Mouse (Mus musculus) kidney, embryonic 16.5 days (tissue): Measurements from ENCODE around the gene Lrrc51. TPM values are rescaled to one million over a fixed set of nuclear protein-coding genes. Genes with fewer than 3 reads are reported as not detected.
"Not testable (repeated sequence)": the region's sequence is repeated elsewhere in the genome, so short reads cannot be mapped to it uniquely, and the experiment has no call there.

Experiments
- ATAC-seq: fragments of 200-750 bp; cut with Nextera tagmentation; 2 replicates; pipeline ENCODE4 v1.8.0; 2017; ENCODE audit warnings: moderate TSS enrichment; ENCODE audit not compliant: low FRiP score, low TSS enrichment
- H3K27ac ChIP-seq: fragments of 300-500 bp; sonication (generic); 2 replicates; pipeline ENCODE4 v1.5.1; 2014; ENCODE audit warnings: low read length
- H3K27me3 ChIP-seq: fragments of 300-500 bp; sonication (generic); 2 replicates; pipeline ENCODE4 v1.6.1; 2014; ENCODE audit warnings: low read length, control low read depth, mixed read lengths; ENCODE audit not compliant: insufficient read depth
- H3K36me3 ChIP-seq: fragments of 300-500 bp; sonication (generic); 2 replicates; pipeline ENCODE4 v1.6.1; 2014; ENCODE audit warnings: low read length, control low read depth, mixed read lengths; ENCODE audit not compliant: insufficient read depth
- H3K4me1 ChIP-seq: fragments of 300-500 bp; sonication (generic); 2 replicates; pipeline ENCODE4 v1.6.1; 2014; ENCODE audit warnings: low read length, control low read depth, mixed read lengths; ENCODE audit not compliant: insufficient read depth
- H3K4me2 ChIP-seq: fragments of 300-500 bp; sonication (generic); replicated peaks from 2 replicates; pipeline ENCODE4 v1.6.1; 2014; ENCODE audit warnings: low read depth, low read length
- H3K4me3 ChIP-seq: fragments of 300-500 bp; sonication (generic); 2 replicates; pipeline ENCODE4 v1.5.1; 2014; ENCODE audit warnings: mild to moderate bottlenecking, low read length
- H3K9ac ChIP-seq: fragments of 300-500 bp; sonication (generic); replicated peaks from 2 replicates; pipeline ENCODE4 v1.6.1; 2014; ENCODE audit warnings: low read length
- H3K9me3 ChIP-seq: fragments of 300-500 bp; sonication (generic); 2 replicates; pipeline ENCODE4 v1.6.1; 2016; ENCODE audit warnings: low read length, control low read depth
- WGBS: fragments of 180-500 bp; shearing (Covaris S2); extraction: QIAGEN DNeasy Blood & Tissue Kit; methylation state at CpG from one replicate; pipeline ENCODE4 v1.1.7; 2014; 5-methylcytosine and 5-hydroxymethylcytosine counted together
- polyA plus RNA-seq: library from polyadenylated mRNA; unstranded; fragments of >200 nt; fragmentation: Nextera tagmentation; extraction: Ambion mirVana; gene quantifications from 2 replicates; pipeline ENCODE4 v1.2.1, GENCODE M21; 2015

The Lrrc51 gene
- polyA plus RNA-seq, 1 experiment from 2014 or later = 13.9 TPM

- no peak for ATAC-seq
- Histone ChIP-seq H3K9ac (no peak overlapping the region), H3K27ac (no peak overlapping the region), H3K4me2 (no peak overlapping the region), H3K4me1 (0 out of 2 replicates have a peak, but pooled peaks cover 6% of the 10 kb centered on the region), H3K9me3 (no peaks in the 10 kb centered on the region), H3K27me3 (no peaks in the 10 kb centered on the region), H3K36me3 (no peaks in the 10 kb centered on the region), H3K4me3 (no peak overlapping the region)
- 80% methylated on average over 3 of the region's 3 CpGs for WGBS
These were observed 5.6 kb downstream of the Lrrc51 start for GRCm38 (mm10) chr7:101928093-101928492.

GRCm38 (mm10) chr7:101925892-101926291 is 7.8 kb downstream of the Lrrc51 start:
- H3K9ac ChIP-seq, H3K27ac ChIP-seq, H3K9me3 ChIP-seq: not testable (repeated sequence)

GRCm38 (mm10) chr7:101918071-101918470 is 15.6 kb downstream of the Lrrc51 start:
- no peaks in the 10 kb centered on the region for H3K4me1 ChIP-seq
- H3K36me3 ChIP-seq = peaks cover 24% of the 10 kb centered on the region
- H3K9me3 ChIP-seq = no peaks in the 10 kb centered on the region
- no peaks in the 10 kb centered on the region for H3K27me3 ChIP-seq
- no peak overlapping the region for H3K4me3 ChIP-seq
- peak; percentile 87 for ATAC-seq
- no peak overlapping the region for H3K27ac ChIP-seq
- WGBS = 30% methylated on average over 1 of the region's 1 CpGs
- H3K9ac ChIP-seq = no peak overlapping the region
- no peak overlapping the region for H3K4me2 ChIP-seq

More at GRCm38 (mm10) chr7:101925892-101926291, 7.8 kb downstream of the Lrrc51 start:
- H3K36me3 ChIP-seq, H3K4me2 ChIP-seq, H3K4me1 ChIP-seq, H3K27me3 ChIP-seq, H3K4me3 ChIP-seq, ATAC-seq: not testable (repeated sequence)

- WGBS = 69% methylated on average over 3 of the region's 3 CpGs
- no peaks in the 10 kb centered on the region for H3K27me3 ChIP-seq
- H3K9ac ChIP-seq = no peak overlapping the region
- peaks cover 10% of the 10 kb centered on the region; the same call in 1 of the 2 replicates for H3K4me1 ChIP-seq
- H3K4me3 ChIP-seq = no peak overlapping the region
- no peak for ATAC-seq
- no peak overlapping the region for H3K4me2 ChIP-seq
- no peaks in the 10 kb centered on the region for H3K9me3 ChIP-seq
- H3K27ac ChIP-seq = no peak overlapping the region
- H3K36me3 ChIP-seq = peaks cover 50% of the 10 kb centered on the region
These were observed 21.7 kb downstream of the Lrrc51 start for GRCm38 (mm10) chr7:101911982-101912381.

GRCm38 (mm10) chr7:101910138-101910537 is 23.6 kb downstream of the Lrrc51 start:
- H3K36me3 ChIP-seq = peaks cover 45% of the 10 kb centered on the region
- no peaks in the 10 kb centered on the region for H3K27me3 ChIP-seq
- H3K4me2 ChIP-seq = no peak overlapping the region
- H3K9me3 ChIP-seq = no peaks in the 10 kb centered on the region
- no peak overlapping the region for H3K27ac ChIP-seq
- no peak for ATAC-seq
- H3K9ac ChIP-seq = no peak overlapping the region
- 80% methylated on average over 4 of the region's 4 CpGs for WGBS
- H3K4me1 ChIP-seq = peaks cover 19% of the 10 kb centered on the region
- no peak overlapping the region for H3K4me3 ChIP-seq

GRCm38 (mm10) chr7:101908367-101908766 is 25.3 kb downstream of the Lrrc51 start:
- Histone ChIP-seq H3K9ac (peak overlapping the region; percentile 9; the same call in 1 of the 2 replicates), H3K36me3 (peaks cover 30% of the 10 kb centered on the region), H3K27ac (no peak overlapping the region), H3K27me3 (no peaks in the 10 kb centered on the region), H3K4me2 (no peak overlapping the region), H3K9me3 (no peaks in the 10 kb centered on the region), H3K4me1 (peaks cover 23% of the 10 kb centered on the region), H3K4me3 (no peak overlapping the region)
- WGBS = 62% methylated on average over 4 of the region's 4 CpGs
- ATAC-seq = no peak

- peaks cover 29% of the 10 kb centered on the region for H3K36me3 ChIP-seq
- H3K4me1 ChIP-seq = peaks cover 23% of the 10 kb centered on the region
- H3K9ac ChIP-seq = peak overlapping the region; percentile 91
- 58% methylated on average over 8 of the region's 8 CpGs for WGBS
- H3K27me3 ChIP-seq = no peaks in the 10 kb centered on the region
- H3K4me3 ChIP-seq = peak overlapping the region; percentile 75
- no peaks in the 10 kb centered on the region for H3K9me3 ChIP-seq
- H3K27ac ChIP-seq = peak overlapping the region; percentile 97; the same call in 1 of the 2 replicates
- peak overlapping the region; percentile 73 for H3K4me2 ChIP-seq
- ATAC-seq = no peak
These were observed 27.0 kb downstream of the Lrrc51 start for GRCm38 (mm10) chr7:101906696-101907095.

GRCm38 (mm10) chr7:101906287-101906681 is 27.4 kb downstream of the Lrrc51 start, which contains the start of gene Tomt:
Gene Tomt (minus strand): TSS chr7:101906359.
- Histone ChIP-seq H3K9ac (peak within 1 kb of the TSS; percentile 91), H3K27me3 (no peaks in the 10 kb centered on the region), H3K4me2 (peak within 1 kb of the TSS; percentile 73), H3K36me3 (peaks cover 26% of the 10 kb centered on the region), H3K27ac (peak within 1 kb of the TSS; percentile 97), H3K4me1 (peaks cover 23% of the 10 kb centered on the region), H3K9me3 (no peaks in the 10 kb centered on the region), H3K4me3 (peak within 1 kb of the TSS; percentile 75)
- ATAC-seq = no peak
- 5% methylated on average over 11 of the region's 11 CpGs for WGBS

- Histone ChIP-seq H3K36me3 (peaks cover 21% of the 10 kb centered on the region), H3K9ac (peak within 1 kb of the TSS; percentile 91), H3K4me1 (peaks cover 23% of the 10 kb centered on the region), H3K9me3 (no peaks in the 10 kb centered on the region), H3K27me3 (no peaks in the 10 kb centered on the region), H3K27ac (peak within 1 kb of the TSS; percentile 97), H3K4me2 (peak within 1 kb of the TSS; percentile 73), H3K4me3 (peak within 1 kb of the TSS; percentile 75)
- under 1% methylated on average over 61 of the region's 61 CpGs for WGBS
- peak; percentile 98 for ATAC-seq
These were observed 28.0 kb downstream of the Lrrc51 start, which contains the start of gene Lamtor1 for GRCm38 (mm10) chr7:101905561-101906286. Gene Lamtor1 (plus strand): TSS chr7:101905904.

GRCm38 (mm10) chr7:101902846-101903245 is 30.8 kb downstream of the Lrrc51 start:
- H3K9ac ChIP-seq = no peak overlapping the region
- ATAC-seq = no peak
- no peak overlapping the region for H3K4me3 ChIP-seq
- no peaks in the 10 kb centered on the region for H3K27me3 ChIP-seq
- H3K4me2 ChIP-seq = no peak overlapping the region
- peaks cover 18% of the 10 kb centered on the region for H3K4me1 ChIP-seq
- no peaks in the 10 kb centered on the region for H3K9me3 ChIP-seq
- H3K27ac ChIP-seq = no peak overlapping the region
- H3K36me3 ChIP-seq = 0 out of 2 replicates have a peak, but pooled peaks cover 10% of the 10 kb centered on the region
